Mouse (Mus musculus) heart, embryonic 13.5 days (tissue): Measurements from ENCODE around the gene Nprl3. TPM values are rescaled to one million over a fixed set of nuclear protein-coding genes. Genes with fewer than 3 reads are reported as not detected.
A peak's percentile ranks its signal among the peaks of the same experiment; 100 is the strongest.
"Not testable (repeated sequence)": the region's sequence is repeated elsewhere in the genome, so short reads cannot be mapped to it uniquely, and the experiment has no call there.

ENCODE experiments used
- ATAC-seq: fragments of 200-750 bp; cut with Nextera tagmentation; 2 replicates; pipeline ENCODE4 v1.8.0; 2017; ENCODE audit warnings: moderate TSS enrichment; ENCODE audit not compliant: insufficient number of reproducible peaks, low FRiP score, low TSS enrichment; ENCODE audit errors: extremely low read depth
- H3K27ac ChIP-seq: fragments of 300-500 bp; sonication (generic); replicated peaks from 2 replicates; pipeline ENCODE4 v1.5.1; 2015; ENCODE audit warnings: moderate library complexity, mild to moderate bottlenecking, inconsistent platforms
- H3K27me3 ChIP-seq: fragments of 300-500 bp; sonication (generic); replicated peaks from 2 replicates; pipeline ENCODE4 v1.6.1; 2015; ENCODE audit warnings: mild to moderate bottlenecking, inconsistent platforms
- H3K36me3 ChIP-seq: fragments of 300-500 bp; sonication (generic); 2 replicates; pipeline ENCODE4 v1.6.1; 2015; ENCODE audit warnings: mild to moderate bottlenecking, inconsistent platforms
- H3K4me1 ChIP-seq: fragments of 300-500 bp; sonication (generic); 2 replicates; pipeline ENCODE4 v1.6.1; 2015; ENCODE audit warnings: inconsistent platforms
- H3K4me2 ChIP-seq: fragments of 300-500 bp; sonication (generic); 2 replicates; pipeline ENCODE4 v1.6.1; 2015; ENCODE audit warnings: inconsistent platforms, mild to moderate bottlenecking, moderate library complexity
- H3K4me3 ChIP-seq: fragments of 300-500 bp; sonication (generic); 2 replicates; pipeline ENCODE4 v1.5.1; 2015; ENCODE audit warnings: moderate library complexity, mild to moderate bottlenecking, inconsistent platforms
- H3K9ac ChIP-seq: fragments of 300-500 bp; sonication (generic); 2 replicates; pipeline ENCODE4 v1.6.1; 2015; ENCODE audit warnings: inconsistent platforms, mild to moderate bottlenecking, moderate library complexity
- H3K9me3 ChIP-seq: fragments of 300-500 bp; sonication (generic); 2 replicates; pipeline ENCODE4 v1.6.1; 2016; ENCODE audit warnings: inconsistent platforms
- WGBS: fragments of 180-500 bp; shearing (Covaris S2); methylation state at CpG from one replicate; pipeline ENCODE4 v1.1.7; 2015; ENCODE audit warnings: mixed read lengths; 5-methylcytosine and 5-hydroxymethylcytosine counted together
- polyA plus RNA-seq: library from polyadenylated mRNA; unstranded; fragments of >200 nt; fragmentation: Nextera tagmentation; extraction: Ambion mirVana; gene quantifications from 2 replicates; pipeline ENCODE4 v1.2.1, GENCODE M21; 2015

The Nprl3 gene
- polyA plus RNA-seq, 1 experiment from 2014 or later = 34.9 TPM

GRCm38 (mm10) chr11:32297866-32298531 is 30.5 kb upstream of the Nprl3 start:
- H3K4me3 ChIP-seq = peak overlapping the region; percentile 29
- H3K27ac ChIP-seq = no peak overlapping the region; the same call in 1 of the 2 replicates
- H3K9ac ChIP-seq = no peak overlapping the region
- 70% methylated on average over 1 of the region's 1 CpGs for WGBS
- H3K9me3 ChIP-seq = no peaks in the 10 kb centered on the region
- no peaks in the 10 kb centered on the region for H3K36me3 ChIP-seq
- H3K27me3 ChIP-seq = peaks cover 48% of the 10 kb centered on the region
- ATAC-seq = no peak
- no peaks in the 10 kb centered on the region for H3K4me1 ChIP-seq
- peak overlapping the region; percentile 20; the same call in 1 of the 2 replicates for H3K4me2 ChIP-seq

GRCm38 (mm10) chr11:32297417-32297816 is 29.9 kb upstream of the Nprl3 start:
- H3K27me3 ChIP-seq = peaks cover 42% of the 10 kb centered on the region
- not testable (repeated sequence) for H3K4me2 ChIP-seq, H3K36me3 ChIP-seq, H3K9ac ChIP-seq, ATAC-seq, H3K27ac ChIP-seq, H3K9me3 ChIP-seq, H3K4me1 ChIP-seq
- WGBS = 19% methylated on average over 2 of the region's 2 CpGs
- H3K4me3 ChIP-seq = peak overlapping the region; percentile 17; the same call in 1 of the 2 replicates

- H3K27me3 ChIP-seq = peaks cover 30% of the 10 kb centered on the region
- peak; percentile 81 for ATAC-seq
- not testable (repeated sequence) for H3K9me3 ChIP-seq, H3K36me3 ChIP-seq, H3K4me1 ChIP-seq
- whole genome bisulfite sequencing = no CpG with 5 or more reads among the region's 4 CpGs
- peak within 1 kb of the TSS; percentile 51 for H3K4me2 ChIP-seq
- H3K27ac ChIP-seq = peak within 1 kb of the TSS; percentile 67
- peak within 1 kb of the TSS; percentile 17; the same call in 1 of the 2 replicates for H3K4me3 ChIP-seq
- H3K9ac ChIP-seq = peak within 1 kb of the TSS; percentile 44; the same call in 1 of the 2 replicates
Observed at GRCm38 (mm10) chr11:32296203-32296602, 28.7 kb upstream of the Nprl3 start, which contains the start of gene Hba-a2. TSS of gene Hba-a2 (plus strand) at chr11:32296489.

DNA sequence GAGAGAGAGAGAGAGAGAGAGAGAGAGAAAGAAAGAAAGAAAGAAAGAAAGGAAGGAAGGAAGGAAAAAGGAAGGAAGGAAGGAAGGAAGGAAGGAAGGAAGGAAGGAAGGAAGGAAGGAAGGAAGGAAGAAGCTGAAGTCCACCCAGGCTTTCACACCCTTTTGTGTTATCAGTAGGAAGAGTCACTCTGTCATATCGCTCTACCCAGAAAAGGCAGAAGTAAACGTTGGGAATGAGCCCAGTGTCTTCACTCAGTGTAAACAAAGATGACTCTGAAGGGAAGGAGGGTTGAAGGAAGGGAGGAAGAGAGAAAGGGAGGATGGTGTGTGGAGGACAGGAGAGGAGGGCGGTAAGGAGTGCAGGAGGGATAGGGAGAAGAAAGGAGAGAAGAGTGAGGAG is 26.0 kb upstream of the Nprl3 start:
- not testable (repeated sequence) for H3K9ac ChIP-seq, H3K9me3 ChIP-seq, H3K4me3 ChIP-seq, H3K4me1 ChIP-seq, ATAC-seq, H3K36me3 ChIP-seq
- 50% methylated on average over 3 of the region's 3 CpGs for WGBS
- peak overlapping the region; percentile 51 for H3K4me2 ChIP-seq
- peaks cover 25% of the 10 kb centered on the region for H3K27me3 ChIP-seq
- peak overlapping the region; percentile 67 for H3K27ac ChIP-seq

DNA sequence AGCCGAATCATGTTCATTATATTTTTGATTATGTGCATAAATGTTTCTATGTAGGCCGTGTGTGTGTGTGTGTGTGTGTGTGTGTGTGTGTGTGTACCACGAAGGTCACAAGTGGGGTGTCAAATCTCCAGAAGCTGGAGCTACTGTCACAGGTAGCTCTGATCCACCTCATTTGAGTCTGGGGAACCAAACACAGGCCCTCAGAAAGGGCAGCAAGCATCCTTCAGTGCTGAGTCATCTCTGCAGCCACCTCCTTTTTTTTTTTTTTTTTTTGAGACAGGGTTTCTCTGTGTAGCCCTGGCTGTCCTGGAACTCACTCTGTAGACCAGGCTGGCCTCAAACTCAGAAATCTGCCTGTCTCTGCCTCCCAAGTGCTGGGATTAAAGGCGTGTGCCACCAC is 25.3 kb upstream of the Nprl3 start:
- H3K9ac ChIP-seq, ATAC-seq, H3K9me3 ChIP-seq, H3K36me3 ChIP-seq, H3K4me3 ChIP-seq, H3K4me1 ChIP-seq: not testable (repeated sequence)
- Histone ChIP-seq H3K27me3 (peaks cover 30% of the 10 kb centered on the region), H3K27ac (peak overlapping the region; percentile 52; the same call in 1 of the 2 replicates), H3K4me2 (peak overlapping the region; percentile 66; the same call in 1 of the 2 replicates)
- 65% methylated on average over 4 of the region's 4 CpGs for WGBS

- no peak for ATAC-seq
- peaks cover 27% of the 10 kb centered on the region for H3K27me3 ChIP-seq
- peak overlapping the region; percentile 40 for H3K4me3 ChIP-seq
- H3K9me3 ChIP-seq = no peaks in the 10 kb centered on the region
- H3K36me3 ChIP-seq = no peaks in the 10 kb centered on the region
- peak overlapping the region; percentile 66 for H3K4me2 ChIP-seq
- peak overlapping the region; percentile 46; the same call in 1 of the 2 replicates for H3K27ac ChIP-seq
- 55% methylated on average over 9 of the region's 9 CpGs for WGBS
- H3K9ac ChIP-seq = peak overlapping the region; percentile 59; the same call in 1 of the 2 replicates
- no peaks in the 10 kb centered on the region for H3K4me1 ChIP-seq
Observed at GRCm38 (mm10) chr11:32287493-32287825, 20.0 kb upstream of the Nprl3 start.

DNA sequence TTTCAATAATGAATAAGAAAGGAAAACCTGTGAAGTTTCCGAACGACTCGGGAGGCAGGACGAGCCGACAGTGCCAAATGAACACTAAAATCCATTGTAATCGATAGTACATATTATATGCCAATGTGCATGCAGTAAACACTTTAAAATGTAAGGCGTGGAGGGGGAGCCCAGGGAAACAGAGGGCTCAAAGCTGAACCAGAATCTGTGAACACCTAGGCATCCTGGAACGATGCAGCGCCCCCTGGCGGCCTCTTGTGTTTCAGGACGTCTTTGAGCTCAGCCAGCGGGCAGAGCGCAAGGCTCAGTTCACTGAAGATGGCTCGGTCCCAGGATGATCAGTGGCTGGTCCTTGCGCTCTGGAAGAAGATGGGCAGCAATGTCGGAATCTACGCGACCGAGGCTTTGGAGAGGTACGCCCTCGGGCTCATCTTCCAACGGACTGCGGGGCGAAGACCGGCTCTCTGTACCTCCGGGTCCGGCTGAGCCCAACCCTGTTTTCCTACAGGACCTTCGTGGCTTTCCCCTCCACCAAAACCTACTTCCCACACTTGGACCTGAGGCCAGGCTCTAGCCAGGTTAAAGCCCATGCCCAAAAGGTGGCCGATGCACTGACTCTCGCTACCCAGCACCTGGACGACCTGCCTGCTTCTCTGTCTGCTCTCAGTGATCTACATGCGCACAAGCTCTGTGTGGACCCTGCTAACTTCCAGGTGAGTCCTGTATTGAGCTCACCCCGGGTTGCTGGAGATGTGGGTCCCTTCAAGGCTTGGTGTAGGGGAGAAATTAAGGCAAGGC is 19.4 kb upstream of the Nprl3 start, which contains the start of gene Hbq1b:
Gene Hbq1b, plus strand, starts transcription at position 271 of the 798 bp plus-strand sequence.
- Histone ChIP-seq H3K27ac (peak within 1 kb of the TSS; percentile 46; the same call in 1 of the 2 replicates), H3K4me3 (peak within 1 kb of the TSS; percentile 40), H3K9ac (peak within 1 kb of the TSS; percentile 62; the same call in 1 of the 2 replicates), H3K27me3 (peaks cover 30% of the 10 kb centered on the region), H3K4me2 (peak within 1 kb of the TSS; percentile 66)
- peak; percentile 28; the same call in 1 of the 2 replicates for ATAC-seq
- WGBS = 19% methylated on average over 32 of the region's 33 CpGs
- H3K4me1 ChIP-seq, H3K9me3 ChIP-seq, H3K36me3 ChIP-seq: not testable (repeated sequence)

DNA sequence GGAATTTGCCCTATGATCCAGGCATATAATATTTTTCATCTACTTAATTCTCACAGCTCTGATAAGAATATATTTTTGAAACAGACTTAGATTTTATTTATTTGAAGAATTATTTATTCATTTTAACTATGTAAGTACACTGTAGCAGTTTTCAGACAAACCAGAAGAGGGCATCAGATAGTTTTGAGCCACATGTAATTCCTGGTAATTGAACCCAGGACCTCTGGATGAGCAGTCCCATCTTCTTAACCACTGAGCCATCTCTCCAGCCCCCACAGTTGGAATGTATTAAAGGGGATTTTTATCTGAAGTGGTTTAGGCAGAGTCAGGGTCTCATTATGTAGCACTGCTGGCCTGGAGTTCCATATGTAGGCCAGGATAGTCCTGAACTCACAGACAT is 18.4 kb upstream of the Nprl3 start:
- H3K36me3 ChIP-seq, ATAC-seq, H3K27ac ChIP-seq, H3K4me1 ChIP-seq, H3K9ac ChIP-seq, H3K4me3 ChIP-seq, H3K4me2 ChIP-seq, H3K9me3 ChIP-seq: not testable (repeated sequence)
- H3K27me3 ChIP-seq = peaks cover 39% of the 10 kb centered on the region

- WGBS = 62% methylated on average over 7 of the region's 7 CpGs
- H3K27me3 ChIP-seq = peaks cover 46% of the 10 kb centered on the region
- no peak for ATAC-seq
Observed at GRCm38 (mm10) chr11:32285031-32285775, 17.7 kb upstream of the Nprl3 start.

DNA sequence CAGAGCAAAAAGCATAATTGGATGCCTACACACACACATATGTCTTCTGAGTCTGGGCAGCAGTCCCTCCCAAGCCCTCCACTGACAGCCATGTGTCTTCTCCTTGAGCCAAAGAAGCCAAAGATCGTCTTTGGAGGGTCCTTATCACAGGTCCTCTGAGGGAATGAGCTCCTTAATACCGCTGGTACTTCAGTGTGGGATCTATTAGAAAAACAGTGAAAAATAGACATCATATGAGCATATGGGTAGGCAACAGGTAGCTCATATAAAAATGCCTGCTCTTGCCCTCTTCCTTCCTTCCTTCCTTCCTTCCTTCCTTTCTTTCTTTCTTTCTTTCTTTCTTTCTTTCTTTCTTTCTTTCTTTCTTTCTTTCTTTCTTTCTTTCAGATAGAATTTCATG is 17.1 kb upstream of the Nprl3 start:
- H3K9ac ChIP-seq, ATAC-seq, H3K9me3 ChIP-seq, H3K36me3 ChIP-seq, H3K27ac ChIP-seq, H3K4me3 ChIP-seq, H3K4me2 ChIP-seq, H3K4me1 ChIP-seq: not testable (repeated sequence)
- peaks cover 51% of the 10 kb centered on the region for H3K27me3 ChIP-seq
- 41% methylated on average over 2 of the region's 2 CpGs for WGBS

More at GRCm38 (mm10) chr11:32285031-32285775, 17.7 kb upstream of the Nprl3 start:
- peak overlapping the region; percentile 20 for H3K27ac ChIP-seq
- 0 out of 2 replicates have a peak overlapping the region, but pooled peaks have one; percentile 24 for H3K4me2 ChIP-seq
- H3K4me1 ChIP-seq = no peaks in the 10 kb centered on the region
- H3K9me3 ChIP-seq = no peaks in the 10 kb centered on the region
- H3K9ac ChIP-seq = no peak overlapping the region
- peak overlapping the region; percentile 14 for H3K4me3 ChIP-seq
- H3K36me3 ChIP-seq = no peaks in the 10 kb centered on the region
